Mouse (Mus musculus): ENCODE measurements around the gene Retn. TPM values are rescaled to one million over a fixed set of nuclear protein-coding genes. Genes with fewer than 3 reads are reported as not detected.

The Retn gene
- total RNA-seq (2021) (100 to 1,000 TPM; 165 to 223 TPM), polyA plus RNA-seq (2012; rRNA removed) (59.9 and 96.4 TPM in 2 replicates)
- long read RNA-seq, transcript Retn-201 (5 exons, 874 nt) = major isoform, 165 of 181 reads
- long read RNA-seq, partial matches to known transcripts = 7 of 181 reads
- long read RNA-seq, other reads (novel, unspliced or antisense) = 9 of 181 reads

DNA sequence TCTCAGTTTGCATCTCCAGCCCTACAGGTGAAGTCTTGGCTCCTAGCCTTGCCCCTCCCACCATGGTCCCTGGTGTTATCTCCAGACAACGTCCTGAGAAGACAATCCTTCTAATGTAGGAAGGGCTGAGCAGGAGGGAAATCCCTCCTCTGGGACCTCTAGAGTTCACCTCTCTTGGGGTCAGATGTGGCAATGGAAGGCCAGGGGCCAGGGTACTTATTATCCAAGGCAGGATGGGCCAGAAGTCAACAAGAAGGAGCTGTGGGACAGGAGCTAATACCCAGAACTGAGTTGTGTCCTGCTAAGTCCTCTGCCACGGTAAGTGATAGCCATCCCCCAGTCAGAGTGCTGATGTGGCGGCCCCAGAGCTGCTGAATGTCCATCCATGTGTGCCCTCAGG is at the start of gene Retn:
Gene Retn (plus strand): TSS at position 245 of the 400 bp plus-strand sequence.
- peak; percentile 37 for DNase-seq

DNA sequence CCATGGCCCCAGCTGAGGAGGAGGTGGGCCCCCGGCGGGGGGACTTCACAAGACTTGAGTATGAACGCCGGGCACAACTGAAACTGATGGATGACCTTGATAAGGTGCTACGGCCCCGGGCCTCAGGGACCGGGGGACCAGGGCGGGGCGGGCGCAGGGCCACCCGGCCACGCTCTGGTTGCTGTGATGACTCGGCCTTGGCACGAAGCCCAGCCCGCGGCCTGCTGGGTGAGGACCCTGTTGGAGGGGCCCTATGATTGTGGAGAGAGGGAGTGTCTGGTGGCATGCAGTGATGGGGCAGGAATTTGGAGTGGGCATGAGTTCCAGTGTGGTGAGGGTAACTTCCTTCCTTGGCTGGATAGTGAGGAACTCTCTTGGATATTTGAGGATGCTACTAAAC is 49.0 kb upstream of the Retn start:
- DNase-seq = peak; percentile 48

DNA sequence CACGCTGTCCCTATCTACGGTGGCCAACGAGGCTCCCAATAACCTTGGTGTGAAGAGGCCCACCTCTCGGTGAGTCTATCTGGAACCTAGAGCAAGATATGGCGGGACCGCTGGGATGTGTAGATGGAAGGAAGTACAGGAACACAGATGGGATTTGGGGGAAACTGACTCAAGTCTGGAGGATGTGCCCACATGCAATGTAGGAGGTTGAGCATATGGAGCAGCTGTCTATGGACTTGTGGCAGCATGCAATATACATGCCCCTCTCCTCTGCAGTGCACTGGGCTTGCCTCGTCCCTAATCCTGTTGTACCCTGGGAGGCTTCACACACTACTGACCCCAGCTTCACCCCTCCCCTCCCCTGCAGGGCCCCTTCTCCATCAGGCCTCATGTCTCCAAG is 47.7 kb upstream of the Retn start:
- DNase-seq = no peak

DNA sequence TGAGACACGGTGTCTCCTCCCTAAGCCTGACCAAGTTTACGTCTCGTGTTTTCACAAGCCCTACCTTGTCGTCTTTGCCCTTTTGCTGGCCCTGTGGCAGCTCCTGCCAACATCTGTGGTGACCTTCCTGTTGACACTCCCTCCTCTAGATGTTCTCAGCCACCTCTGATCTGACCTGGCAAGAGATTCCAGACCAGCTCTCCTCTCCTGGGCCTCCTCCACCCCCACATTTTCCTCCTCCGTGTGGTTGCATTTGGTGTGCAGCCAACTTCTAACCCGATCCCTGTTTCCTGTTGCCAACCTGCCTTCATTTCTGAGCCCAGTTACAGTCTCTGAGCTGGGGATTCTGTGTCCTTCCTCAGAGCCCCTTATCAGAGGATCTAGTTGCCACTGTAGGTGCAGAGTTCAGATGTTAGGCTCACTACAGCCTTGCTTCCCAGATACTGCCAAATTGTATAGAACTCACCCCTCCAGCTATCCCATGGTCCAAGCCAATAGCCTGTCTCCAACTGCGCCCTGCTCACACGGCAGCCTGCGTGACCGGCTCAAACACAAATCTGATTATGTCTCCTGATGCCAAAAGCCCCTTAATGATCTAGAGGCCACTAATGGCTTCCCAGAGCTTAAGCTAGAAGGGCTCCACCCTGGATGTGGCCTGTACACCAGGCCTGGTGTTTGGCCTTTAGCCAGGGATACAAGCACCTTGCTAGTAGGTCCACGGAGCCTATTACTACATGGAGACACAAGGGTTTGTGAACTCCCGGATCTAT is 46.3 kb upstream of the Retn start:
- DNase-seq = peak; percentile 51

DNA sequence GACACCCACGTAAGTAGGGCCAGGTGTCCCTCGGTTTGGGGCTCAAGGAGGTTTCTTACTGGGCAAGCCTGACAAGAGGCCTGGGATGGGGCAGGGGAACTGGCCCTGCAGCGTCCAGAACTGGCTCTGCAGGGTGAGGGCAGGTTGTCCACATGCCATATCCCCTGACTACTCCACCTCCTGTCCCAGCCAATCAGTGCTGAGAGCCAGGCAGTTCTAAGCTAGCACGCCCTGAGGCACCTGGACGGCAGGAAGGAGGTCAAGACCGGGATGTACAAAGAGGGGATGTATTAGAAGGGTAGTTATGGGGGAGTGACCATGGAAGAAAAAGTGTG is 45.8 kb upstream of the Retn start:
- DNase-seq = no peak

DNA sequence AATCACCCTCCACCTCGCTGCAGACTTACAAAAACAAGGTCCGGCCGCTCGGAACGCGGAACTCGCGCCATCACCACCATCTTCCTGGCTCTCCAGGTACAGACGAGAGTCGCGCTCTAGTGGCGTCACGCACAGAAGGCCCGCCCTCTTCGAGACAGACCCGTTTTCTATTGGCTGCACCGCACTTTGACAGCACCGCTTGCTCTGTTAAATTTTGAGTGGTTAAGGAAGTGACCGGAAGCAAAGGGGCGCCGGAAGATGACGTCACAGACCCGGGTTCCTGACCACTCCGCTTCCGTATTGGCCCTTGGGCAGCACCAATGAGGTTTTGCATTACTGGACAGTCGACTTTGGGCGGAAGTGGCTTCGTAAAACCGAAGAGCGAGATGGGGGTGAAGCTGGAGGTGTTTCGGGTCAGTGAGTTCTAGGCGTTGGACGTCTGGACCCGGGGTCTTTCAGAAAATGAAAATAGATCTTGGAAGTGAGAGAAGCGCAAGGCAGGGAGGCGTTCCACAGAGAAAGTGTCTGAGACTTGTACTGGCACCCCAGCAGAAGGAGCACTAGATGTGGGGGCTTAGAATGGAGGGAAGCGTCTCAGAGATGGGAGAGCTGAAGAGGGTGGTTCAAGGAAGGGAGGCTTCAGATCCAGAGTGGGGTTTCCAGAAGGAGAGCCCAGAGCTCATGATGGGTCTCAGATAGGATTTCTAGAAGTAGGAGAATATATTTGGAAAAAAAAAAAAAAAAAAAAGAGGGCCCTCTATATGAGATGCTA is 34.2 kb upstream of the Retn start, which contains the start of the genes Xab2 and Pet100:
Gene Xab2 (minus strand): TSS at position 118 of the 772 bp plus-strand sequence.
Gene Pet100 (plus strand): TSS at position 350 of the 772 bp plus-strand sequence.
- DNase-seq = peak; percentile 99

DNA sequence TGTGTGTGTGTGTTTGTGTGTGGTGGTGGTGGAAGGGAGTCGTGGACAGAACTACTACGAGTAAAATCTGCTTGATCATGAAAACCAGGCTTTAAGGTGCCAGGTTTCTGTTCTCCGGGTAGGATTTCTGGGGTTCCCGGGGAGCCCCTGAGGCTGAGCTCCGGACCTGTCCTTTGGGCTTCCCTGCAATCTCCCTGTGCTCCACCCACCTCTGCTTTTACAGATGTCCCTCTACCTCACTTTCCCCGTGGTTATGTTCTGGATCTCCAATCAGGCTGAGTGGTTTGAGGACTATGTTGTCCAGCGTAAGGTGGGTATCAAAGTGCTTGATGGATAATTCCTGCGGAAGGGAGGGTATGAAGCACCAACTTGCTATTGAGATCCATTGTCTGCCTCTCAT is 33.5 kb upstream of the Retn start:
- DNase-seq = no peak

DNA sequence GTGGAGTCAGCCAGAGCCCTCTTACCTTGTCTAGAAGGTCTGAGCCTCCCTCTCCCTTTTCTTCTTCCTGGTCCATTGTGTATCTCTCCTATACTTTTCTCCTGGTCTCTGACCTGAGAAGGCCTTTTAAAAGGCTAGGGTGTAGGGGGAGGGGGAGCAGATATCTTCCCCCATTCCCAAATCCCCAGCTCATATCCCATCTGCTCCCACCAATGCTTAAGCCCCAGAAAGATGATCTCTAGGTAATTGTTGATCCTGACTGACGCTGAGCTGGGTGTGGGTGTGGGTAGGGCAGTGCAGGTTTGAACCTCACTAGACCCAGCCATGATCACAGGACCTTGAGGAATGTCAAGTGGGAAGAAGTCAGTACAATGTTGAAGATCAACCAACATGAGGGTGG is 30.1 kb upstream of the Retn start, which contains the start of gene Pcp2:
Gene Pcp2 (minus strand): TSS at position 101 of the 400 bp plus-strand sequence.
- no peak for DNase-seq

DNA sequence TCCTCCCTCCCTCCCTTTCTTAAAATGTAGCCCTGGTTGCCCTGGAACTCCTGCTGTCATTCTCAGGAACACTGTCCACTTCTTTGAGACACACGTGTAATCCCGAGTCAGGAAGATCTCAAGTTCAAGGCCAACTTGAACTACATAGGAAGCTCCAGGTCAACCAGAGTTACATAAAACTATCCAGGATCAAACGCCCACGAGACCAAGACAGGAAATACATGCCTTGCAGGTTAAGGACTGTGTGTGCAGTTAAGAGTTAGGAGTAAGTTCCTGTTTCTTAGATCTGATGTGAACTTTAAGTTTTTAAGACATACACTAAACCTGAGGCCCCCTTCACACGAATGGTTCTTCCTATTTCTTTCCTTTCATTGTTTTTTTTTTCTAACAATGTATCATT is 28.6 kb upstream of the Retn start:
- no peak for DNase-seq

DNA sequence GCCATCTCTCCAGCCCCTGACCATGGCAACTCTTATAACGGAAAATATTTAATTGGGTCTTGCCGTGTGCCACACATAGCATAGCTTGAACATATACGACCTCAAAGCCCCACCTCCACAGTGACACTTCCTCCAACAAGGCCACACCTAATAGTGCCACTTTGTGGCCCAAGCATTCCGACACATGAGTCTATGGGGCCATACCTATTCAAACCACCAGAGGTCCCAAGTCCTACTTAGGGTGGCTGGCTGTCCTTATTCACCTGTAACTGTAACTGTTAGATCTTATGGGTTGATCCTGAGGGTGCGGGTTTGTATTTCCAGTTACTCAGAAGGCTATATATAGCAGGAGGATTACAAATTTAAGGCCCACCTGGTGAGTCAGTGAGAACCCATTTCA is 27.6 kb upstream of the Retn start:
- no peak for DNase-seq

DNA sequence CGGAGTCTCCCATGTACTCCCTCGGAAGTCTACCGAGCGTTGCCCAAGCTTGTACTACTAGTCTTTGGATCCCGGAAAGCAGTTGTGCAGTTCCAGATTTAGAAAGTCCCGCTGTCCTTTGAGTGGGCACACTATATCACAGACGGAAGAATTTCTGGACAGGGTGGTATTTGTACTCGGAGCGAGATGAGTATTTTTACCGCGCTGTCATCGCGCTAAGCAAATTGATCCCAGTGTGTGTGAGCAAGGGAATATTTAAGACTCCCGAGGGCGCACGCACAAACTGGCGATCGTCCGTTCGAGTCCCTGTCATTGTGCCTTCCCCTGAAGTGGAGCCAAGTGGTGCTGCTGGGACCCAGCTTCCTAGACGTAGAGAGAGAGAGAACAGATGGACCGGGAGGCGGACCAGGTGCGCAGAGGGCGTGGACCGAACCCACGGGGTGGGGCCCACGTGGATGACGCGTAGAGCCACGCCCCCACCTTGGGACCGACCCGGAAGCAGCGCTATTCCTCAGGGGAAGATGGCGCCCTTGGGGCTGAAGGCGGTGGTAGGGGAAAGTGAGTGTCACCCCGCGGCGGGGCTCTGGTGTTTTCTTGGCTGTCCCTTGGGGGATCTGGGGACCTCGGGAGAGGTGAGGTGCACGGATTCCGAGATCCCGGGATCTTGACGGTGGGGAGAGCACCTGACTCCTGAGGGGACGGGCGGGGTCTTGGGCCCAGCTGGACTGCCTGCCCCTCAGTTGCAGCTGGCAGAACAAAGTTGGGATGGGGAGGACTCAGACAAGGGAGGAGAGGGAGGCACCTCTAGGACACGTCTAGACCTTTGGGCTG is 24.7 kb upstream of the Retn start, which contains the start of gene Stxbp2:
Gene Stxbp2 (plus strand): TSS at position 309 of the 831 bp plus-strand sequence.
- DNase-seq = peak; percentile 86

DNA sequence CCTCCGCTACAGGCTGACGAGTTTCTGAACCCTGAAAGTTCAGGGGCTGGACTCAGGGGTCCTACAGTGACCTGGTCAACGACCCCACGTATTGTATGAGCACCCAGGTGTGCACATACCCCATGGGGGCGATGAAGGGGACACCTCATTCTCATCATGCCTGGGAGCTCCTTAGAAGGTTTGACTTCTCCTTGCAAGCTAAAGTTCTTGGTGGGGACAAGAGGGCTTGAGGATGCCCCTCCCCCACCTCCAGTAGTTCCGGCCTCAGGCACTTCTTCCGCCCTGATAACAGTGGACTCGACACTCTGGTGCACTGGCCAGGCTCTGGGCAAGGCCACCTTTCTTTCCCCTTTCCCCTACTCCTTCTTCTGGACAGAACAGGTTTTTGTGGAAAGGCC is 24.1 kb upstream of the Retn start:
- no peak for DNase-seq

DNA sequence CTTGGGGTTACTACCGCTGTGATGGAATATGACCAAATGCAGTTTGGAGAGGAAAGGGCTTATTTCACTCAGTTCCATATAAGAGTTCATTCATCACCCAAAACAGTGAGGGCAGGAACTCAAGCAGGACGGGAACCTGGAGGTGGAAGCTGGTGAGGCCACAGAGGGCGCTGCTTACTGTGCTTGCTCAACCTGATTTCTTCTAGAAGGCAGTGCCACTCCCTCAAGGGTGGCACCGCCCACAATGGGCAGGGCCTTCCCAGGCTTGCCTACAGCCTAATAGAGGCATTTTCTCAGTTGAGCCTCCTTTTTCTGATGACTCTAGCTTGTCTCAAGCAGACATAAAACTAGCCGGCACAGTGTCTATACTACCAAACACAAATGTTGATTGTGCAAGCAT is 9.8 kb upstream of the Retn start:
- DNase-seq = peak; percentile 74

DNA sequence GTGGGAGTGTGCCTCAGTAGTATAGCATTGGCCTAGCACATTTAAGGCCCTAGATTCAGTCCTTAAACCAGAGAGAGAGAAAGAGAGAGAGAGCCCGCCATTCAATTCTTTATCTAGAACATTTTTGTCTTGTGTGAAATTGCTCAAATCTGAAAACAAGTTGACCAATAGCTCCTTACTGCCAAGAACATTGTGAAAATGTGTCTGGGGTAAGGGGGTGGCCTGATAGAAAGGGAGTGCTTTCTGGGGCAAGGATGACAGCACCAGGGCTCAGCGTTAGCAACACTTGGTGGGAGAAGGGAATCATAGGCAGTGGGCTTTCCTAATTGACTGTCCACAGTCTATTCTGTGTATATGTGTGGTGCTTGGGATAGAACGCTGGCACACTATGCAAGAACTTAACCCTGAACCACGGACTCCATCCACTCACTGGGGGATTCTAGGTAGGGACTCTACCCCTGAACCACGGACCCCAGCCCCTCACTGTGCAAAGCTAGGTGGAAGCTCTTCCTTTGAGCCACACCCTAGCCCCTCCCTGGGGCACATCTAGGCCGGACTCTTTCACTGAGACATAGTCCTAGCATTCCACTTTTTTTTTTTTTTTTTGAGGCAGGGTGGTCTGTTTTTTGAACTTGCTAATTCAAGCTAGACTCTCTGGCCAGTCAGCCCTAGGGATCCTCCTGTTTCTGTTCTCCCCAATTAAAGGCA is 8.6 kb upstream of the Retn start:
- peak; percentile 35 for DNase-seq

DNA sequence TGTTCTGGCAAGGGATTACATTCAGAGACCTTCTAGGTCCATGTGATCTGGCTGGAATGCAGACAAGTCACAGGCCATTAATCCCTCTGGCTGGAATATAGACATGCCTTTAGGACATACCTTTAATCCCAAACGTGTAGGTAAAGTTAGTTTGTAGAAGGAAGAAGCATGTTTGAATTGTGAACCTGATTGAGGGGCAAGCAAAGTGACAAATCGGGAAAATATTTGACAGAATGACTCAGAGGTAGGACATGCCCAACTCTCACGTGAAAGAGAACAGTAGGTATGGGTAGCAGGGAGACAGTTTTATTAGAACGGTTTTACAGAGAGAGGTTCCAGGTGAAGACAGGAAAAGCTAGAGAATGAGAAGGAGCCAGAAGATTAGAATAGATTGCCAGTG is 8.0 kb upstream of the Retn start:
- no peak for DNase-seq

DNA sequence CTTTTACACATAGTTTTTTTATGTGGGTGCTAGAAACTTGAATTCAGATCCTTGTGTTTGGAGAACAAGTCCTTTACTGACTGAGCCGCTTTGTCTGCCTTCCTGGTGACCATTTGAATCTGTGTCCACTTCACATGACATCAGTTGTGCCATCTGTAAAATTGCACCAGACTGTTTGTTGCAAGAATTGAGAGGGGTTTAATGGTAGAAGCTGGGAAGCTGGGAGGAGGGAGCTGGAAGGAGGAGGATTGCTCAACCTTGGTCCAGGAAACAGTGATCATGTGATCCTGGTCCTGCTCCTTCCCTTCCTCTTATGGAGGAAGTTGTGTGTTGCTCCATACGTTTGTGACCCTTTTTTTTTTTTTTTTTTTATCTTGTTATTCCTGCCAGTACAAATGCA is 7.3 kb upstream of the Retn start:
- DNase-seq = no peak

DNA sequence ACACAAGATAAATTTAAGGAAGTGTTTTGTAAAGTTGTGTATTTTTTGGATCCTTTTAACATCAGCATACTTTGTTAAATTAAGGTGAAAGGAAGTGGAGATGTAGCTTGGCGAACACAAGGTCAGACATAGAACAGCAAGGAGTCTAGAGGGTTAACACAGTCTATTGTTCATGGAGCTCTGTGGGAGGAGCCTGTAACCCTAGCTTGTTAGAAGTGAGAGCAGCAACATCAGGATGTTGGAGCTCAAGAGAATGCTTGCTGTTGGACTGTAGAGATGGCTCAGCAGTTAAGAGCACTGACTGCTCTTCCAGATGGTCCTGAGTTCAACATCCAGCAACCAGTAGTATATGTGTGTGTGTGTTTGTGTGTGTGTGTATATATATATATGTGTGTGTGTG is 6.6 kb upstream of the Retn start:
- no peak for DNase-seq

DNA sequence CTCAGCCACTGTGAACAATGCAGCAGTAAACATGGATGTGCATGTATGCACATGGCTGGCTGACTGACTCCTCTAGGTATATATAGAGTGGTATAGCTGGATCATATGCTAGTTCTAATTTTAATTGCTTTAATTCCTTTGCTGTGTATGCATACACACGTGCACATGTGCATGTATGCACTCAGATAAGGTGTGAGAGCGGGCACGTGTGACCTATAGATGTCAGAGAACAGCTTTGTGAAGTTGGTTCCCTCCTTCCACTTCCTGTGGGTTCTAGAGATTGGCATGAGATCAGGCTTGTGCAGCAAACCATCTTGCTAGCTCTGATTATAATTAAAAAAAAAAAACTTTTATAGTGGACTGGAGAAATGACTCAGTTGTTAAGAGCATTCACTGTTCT is 2.7 kb upstream of the Retn start:
- no peak for DNase-seq

DNA sequence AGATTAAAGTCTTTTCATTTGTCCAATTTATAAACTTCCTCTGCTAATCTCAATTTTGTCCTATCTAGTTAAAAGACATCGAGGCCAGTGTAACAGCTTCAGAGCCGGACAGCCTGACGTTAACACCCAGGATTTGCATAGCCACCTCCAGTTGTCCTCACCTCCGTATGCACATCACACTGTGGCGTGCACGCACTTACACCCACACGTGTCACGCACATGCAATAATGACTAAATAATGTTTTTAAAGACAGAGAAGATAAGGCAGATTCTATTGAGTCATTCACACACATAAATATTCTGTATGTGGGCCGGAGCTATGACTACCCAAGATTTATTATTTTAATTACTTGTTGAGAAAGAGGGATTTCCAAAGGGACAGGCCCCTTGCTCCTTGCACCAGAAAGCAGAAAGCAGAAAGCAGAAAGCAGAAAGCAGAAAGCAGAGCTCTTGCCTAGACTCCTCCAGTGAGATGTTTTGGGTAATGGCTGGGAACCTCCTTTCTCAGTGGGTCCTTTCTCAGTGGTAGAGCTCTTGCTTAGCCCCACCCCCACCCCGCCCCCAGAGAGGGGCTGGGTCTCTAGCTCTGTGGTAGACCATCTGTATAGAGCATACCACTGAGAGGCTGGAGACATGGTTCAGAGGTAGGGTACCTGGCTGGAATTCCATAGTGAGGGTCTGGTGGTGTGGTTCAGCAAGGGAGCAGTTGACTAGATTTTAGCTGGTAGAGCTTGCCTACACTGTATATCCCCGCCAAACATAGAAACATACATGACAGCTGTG is 653 bp upstream of the Retn start:
- no peak for DNase-seq

DNA sequence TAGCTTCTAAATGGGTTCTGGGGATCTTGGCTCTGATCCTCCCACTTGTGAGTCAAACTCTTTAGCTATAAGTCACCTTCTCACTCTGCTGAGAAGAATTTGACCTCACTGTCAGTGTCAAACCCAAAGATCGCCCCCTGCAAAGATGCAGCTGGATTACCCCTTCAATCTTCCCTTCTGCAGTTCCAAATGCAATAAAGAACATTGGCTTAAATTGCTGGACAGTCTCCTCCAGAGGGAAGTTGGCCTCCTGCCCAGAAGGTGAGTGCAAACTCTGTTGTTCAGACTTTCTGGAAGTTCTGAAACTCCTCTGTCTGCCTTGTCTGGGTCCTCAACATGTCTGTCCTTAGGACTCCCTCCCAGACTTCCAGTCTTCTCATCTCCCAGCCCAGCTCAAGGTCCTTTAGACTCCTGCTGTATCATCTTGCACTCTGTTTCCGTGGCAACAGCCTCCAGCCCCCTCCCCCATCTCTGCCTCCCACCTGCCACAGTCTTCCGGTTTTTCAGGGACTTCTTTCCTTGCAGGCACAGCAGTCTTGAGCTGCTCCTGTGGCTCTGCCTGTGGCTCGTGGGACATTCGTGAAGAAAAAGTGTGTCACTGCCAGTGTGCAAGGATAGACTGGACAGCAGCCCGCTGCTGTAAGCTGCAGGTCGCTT is 1.3 kb downstream of the Retn start:
- DNase-seq = no peak

Data from adrenal gland, adult 2 months (tissue).